Mouse (Mus musculus): ENCODE data around the gene Wdr45. TPM values are rescaled to one million over a fixed set of nuclear protein-coding genes. Genes with fewer than 3 reads are reported as not detected.

Gene Wdr45
- polyA plus RNA-seq (2014; fragmentation: Illumina TruSeq; extraction: RNeasy Lipid Tissue Mini Kit (QIAGEN cat#74804); ENCODE audit: low read depth, low replicate concordance) = 7.7 TPM

GRCm38 (mm10) chrX:7714135-7714899 lies at the start of gene Wdr45:
Gene Wdr45, plus strand, starts transcription at chrX:7714333.

GRCm38 (mm10) chrX:7670921-7671623 lies 43.1 kb upstream of the Wdr45 start, which contains the start of gene Plp2:
Gene Plp2, minus strand, starts transcription at chrX:7671390.

GRCm38 (mm10) chrX:7680864-7681263 lies 33.3 kb upstream of the Wdr45 start, which contains the start of gene Magix:
Gene Magix, minus strand, starts transcription at chrX:7681251.

DNA sequence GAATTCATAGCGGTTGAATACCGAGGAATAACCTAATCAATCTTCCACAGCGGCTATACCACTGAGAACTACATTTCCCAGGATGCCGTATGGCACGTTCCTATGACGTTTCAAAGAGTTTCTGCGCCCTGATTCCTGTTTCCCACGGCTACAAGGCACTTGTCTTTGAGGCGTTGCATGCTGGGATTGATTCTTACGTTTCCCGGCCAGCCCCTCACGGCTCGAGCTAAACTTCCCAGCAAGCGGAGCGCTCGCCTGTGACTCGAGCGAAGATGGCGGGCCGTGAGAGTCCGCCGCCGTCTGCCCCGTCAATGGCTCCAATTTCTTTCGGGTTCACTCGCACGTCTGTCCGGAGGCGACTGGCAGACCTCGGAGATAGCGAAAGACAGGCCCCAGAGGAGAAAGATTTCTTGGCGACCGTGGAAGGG lies 17.2 kb upstream of the Wdr45 start, which contains the start of gene Gpkow:
TSS of gene Gpkow (plus strand) at position 178 of the 428 bp plus-strand sequence.

GRCm38 (mm10) chrX:7721514-7722281 lies 7.6 kb downstream of the Wdr45 start, which contains the start of gene Gm45208:
Gene Gm45208, plus strand, starts transcription at chrX:7722245.

GRCm38 (mm10) chrX:7728215-7728921 lies 14.2 kb downstream of the Wdr45 start, which contains the start of gene Praf2:
Gene Praf2, plus strand, starts transcription at chrX:7728439.

DNA sequence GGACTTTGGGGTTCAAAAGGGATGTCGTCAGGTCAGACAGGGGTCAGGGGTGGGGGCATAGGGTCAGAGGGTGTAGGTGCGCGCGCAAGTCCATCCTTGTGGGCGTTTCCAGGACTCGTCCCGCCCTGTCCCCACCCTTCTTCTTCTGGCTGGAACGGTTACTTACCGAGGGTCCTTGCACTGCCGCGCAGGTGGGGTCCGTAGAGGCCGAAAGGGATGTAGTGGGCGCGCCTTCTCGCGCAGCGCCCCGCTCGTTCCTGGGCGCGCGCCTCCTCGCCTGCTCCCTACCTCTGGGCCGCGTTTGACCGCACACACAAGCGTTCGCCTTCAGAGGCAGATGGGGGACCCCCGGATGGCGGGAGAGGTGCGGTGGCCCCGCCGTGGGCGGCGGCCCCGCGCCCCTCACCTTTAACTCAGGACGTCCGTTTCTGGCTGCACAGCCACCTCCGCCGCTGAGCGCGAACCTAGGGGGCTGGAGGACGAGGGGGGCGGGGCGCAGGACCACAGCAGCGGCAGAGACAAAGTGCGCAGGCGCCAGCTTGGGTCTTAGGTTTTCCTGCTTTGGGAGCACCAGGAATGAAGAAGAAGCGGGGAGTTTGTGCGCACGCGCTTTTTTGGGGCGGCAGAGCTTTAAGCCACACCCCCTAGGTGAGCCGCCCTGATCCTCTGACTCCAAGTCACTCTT lies 36.4 kb downstream of the Wdr45 start, which contains the start of gene Ccdc120:
TSS of gene Ccdc120 (minus strand) at position 474 of the 685 bp plus-strand sequence.

DNA sequence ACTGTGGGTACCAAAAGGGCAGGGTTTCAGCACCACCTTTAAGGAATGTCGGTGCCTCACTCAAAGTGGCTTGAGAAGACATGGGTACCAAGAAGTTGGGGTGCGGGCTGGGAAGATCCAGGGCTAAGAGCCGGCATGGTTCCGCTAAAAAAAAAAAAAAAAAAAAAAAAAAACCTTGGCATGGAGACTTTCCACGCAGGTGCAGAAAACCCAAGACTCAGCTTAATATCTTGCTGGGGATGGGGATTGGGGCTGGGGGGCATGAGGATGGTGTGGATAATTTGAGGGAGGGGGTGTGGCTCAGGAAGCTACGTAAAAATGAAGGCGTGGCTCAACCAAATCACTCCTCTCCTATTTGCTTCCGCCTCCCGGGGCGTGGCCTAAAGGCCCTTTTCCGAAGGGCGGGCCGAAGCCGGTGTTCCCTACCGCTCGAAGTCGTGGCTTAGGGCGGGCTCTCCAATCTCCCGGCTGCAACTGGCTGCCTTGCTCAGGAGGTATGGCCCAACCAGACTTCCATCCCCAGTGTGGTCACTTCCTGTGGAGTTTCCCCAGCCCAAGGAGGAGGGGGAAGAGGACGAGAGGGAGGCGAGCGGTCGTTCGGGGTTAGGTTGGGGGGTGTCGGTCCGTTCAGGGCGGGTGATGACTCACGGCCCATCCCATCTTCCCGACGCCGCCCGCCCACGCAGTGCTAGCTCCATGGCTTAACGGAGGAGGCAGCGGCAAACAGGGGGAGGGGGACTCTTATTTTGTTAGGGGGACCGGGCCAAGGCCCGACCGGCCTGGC lies 48.2 kb downstream of the Wdr45 start, which contains the start of gene Tfe3:
TSS of gene Tfe3 (plus strand) at position 424 of the 784 bp plus-strand sequence.

Other genes starting within 250 kb of the Wdr45 start
- gene Foxp3, start 140.7 kb upstream of the Wdr45 start, polyA plus RNA-seq (2014; fragmentation: Illumina TruSeq; extraction: RNeasy Lipid Tissue Mini Kit (QIAGEN cat#74804); ENCODE audit: low read depth, low replicate concordance) = 0.32 TPM
- gene Ppp1r3f, start 140.1 kb upstream of the Wdr45 start, polyA plus RNA-seq (2014; fragmentation: Illumina TruSeq; extraction: RNeasy Lipid Tissue Mini Kit (QIAGEN cat#74804); ENCODE audit: low read depth, low replicate concordance) = not detected
- gene Ccdc22, start 108.8 kb upstream of the Wdr45 start, polyA plus RNA-seq (2014; fragmentation: Illumina TruSeq; extraction: RNeasy Lipid Tissue Mini Kit (QIAGEN cat#74804); ENCODE audit: low read depth, low replicate concordance) = 1.5 TPM
- not detected for gene Cacna1f, start 107.2 kb upstream of the Wdr45 start, polyA plus RNA-seq (2014; fragmentation: Illumina TruSeq; extraction: RNeasy Lipid Tissue Mini Kit (QIAGEN cat#74804); ENCODE audit: low read depth, low replicate concordance)
- 2.8 TPM for gene Syp, start 75.9 kb upstream of the Wdr45 start, polyA plus RNA-seq (2014; fragmentation: Illumina TruSeq; extraction: RNeasy Lipid Tissue Mini Kit (QIAGEN cat#74804); ENCODE audit: low read depth, low replicate concordance)
- gene Prickle3, start 57.1 kb upstream of the Wdr45 start, polyA plus RNA-seq (2014; fragmentation: Illumina TruSeq; extraction: RNeasy Lipid Tissue Mini Kit (QIAGEN cat#74804); ENCODE audit: low read depth, low replicate concordance) = 19.0 TPM
- gene Plp2, start 42.9 kb upstream of the Wdr45 start, polyA plus RNA-seq (2014; fragmentation: Illumina TruSeq; extraction: RNeasy Lipid Tissue Mini Kit (QIAGEN cat#74804); ENCODE audit: low read depth, low replicate concordance) = 187 TPM
- 0.60 TPM for gene Magix, start 33.1 kb upstream of the Wdr45 start, polyA plus RNA-seq (2014; fragmentation: Illumina TruSeq; extraction: RNeasy Lipid Tissue Mini Kit (QIAGEN cat#74804); ENCODE audit: low read depth, low replicate concordance)
- 42.6 TPM for gene Gpkow, start 17.2 kb upstream of the Wdr45 start, polyA plus RNA-seq (2014; fragmentation: Illumina TruSeq; extraction: RNeasy Lipid Tissue Mini Kit (QIAGEN cat#74804); ENCODE audit: low read depth, low replicate concordance)
- gene Gm45208, start 7.9 kb downstream of the Wdr45 start, polyA plus RNA-seq (2014; fragmentation: Illumina TruSeq; extraction: RNeasy Lipid Tissue Mini Kit (QIAGEN cat#74804); ENCODE audit: low read depth, low replicate concordance) = not detected
- gene Praf2, start 14.1 kb downstream of the Wdr45 start, polyA plus RNA-seq (2014; fragmentation: Illumina TruSeq; extraction: RNeasy Lipid Tissue Mini Kit (QIAGEN cat#74804); ENCODE audit: low read depth, low replicate concordance) = 7.8 TPM
- 4.5 TPM for gene Ccdc120, start 36.6 kb downstream of the Wdr45 start, polyA plus RNA-seq (2014; fragmentation: Illumina TruSeq; extraction: RNeasy Lipid Tissue Mini Kit (QIAGEN cat#74804); ENCODE audit: low read depth, low replicate concordance)
- gene Tfe3, start 48.2 kb downstream of the Wdr45 start, polyA plus RNA-seq (2014; fragmentation: Illumina TruSeq; extraction: RNeasy Lipid Tissue Mini Kit (QIAGEN cat#74804); ENCODE audit: low read depth, low replicate concordance) = 6.2 TPM
- gene Gripap1, start 75.4 kb downstream of the Wdr45 start, polyA plus RNA-seq (2014; fragmentation: Illumina TruSeq; extraction: RNeasy Lipid Tissue Mini Kit (QIAGEN cat#74804); ENCODE audit: low read depth, low replicate concordance) = 41.0 TPM
- gene Kcnd1, start 108.0 kb downstream of the Wdr45 start, polyA plus RNA-seq (2014; fragmentation: Illumina TruSeq; extraction: RNeasy Lipid Tissue Mini Kit (QIAGEN cat#74804); ENCODE audit: low read depth, low replicate concordance) = 1.2 TPM
- gene Otud5, start 127.0 kb downstream of the Wdr45 start, polyA plus RNA-seq (2014; fragmentation: Illumina TruSeq; extraction: RNeasy Lipid Tissue Mini Kit (QIAGEN cat#74804); ENCODE audit: low read depth, low replicate concordance) = 50.9 TPM
- gene Pim2, start 163.9 kb downstream of the Wdr45 start, polyA plus RNA-seq (2014; fragmentation: Illumina TruSeq; extraction: RNeasy Lipid Tissue Mini Kit (QIAGEN cat#74804); ENCODE audit: low read depth, low replicate concordance) = 5.5 TPM
- gene Slc35a2, start 169.7 kb downstream of the Wdr45 start, polyA plus RNA-seq (2014; fragmentation: Illumina TruSeq; extraction: RNeasy Lipid Tissue Mini Kit (QIAGEN cat#74804); ENCODE audit: low read depth, low replicate concordance) = 40.1 TPM
- gene Pqbp1, start 184.9 kb downstream of the Wdr45 start, polyA plus RNA-seq (2014; fragmentation: Illumina TruSeq; extraction: RNeasy Lipid Tissue Mini Kit (QIAGEN cat#74804); ENCODE audit: low read depth, low replicate concordance) = 10.1 TPM
- 3.6 TPM for gene Timm17b, start 185.0 kb downstream of the Wdr45 start, polyA plus RNA-seq (2014; fragmentation: Illumina TruSeq; extraction: RNeasy Lipid Tissue Mini Kit (QIAGEN cat#74804); ENCODE audit: low read depth, low replicate concordance)
- not detected for gene Gm10491, start 193.5 kb downstream of the Wdr45 start, polyA plus RNA-seq (2014; fragmentation: Illumina TruSeq; extraction: RNeasy Lipid Tissue Mini Kit (QIAGEN cat#74804); ENCODE audit: low read depth, low replicate concordance)
- gene Gm10490, start 195.2 kb downstream of the Wdr45 start, polyA plus RNA-seq (2014; fragmentation: Illumina TruSeq; extraction: RNeasy Lipid Tissue Mini Kit (QIAGEN cat#74804); ENCODE audit: low read depth, low replicate concordance) = not detected
- not detected for gene Pcsk1n, start 205.5 kb downstream of the Wdr45 start, polyA plus RNA-seq (2014; fragmentation: Illumina TruSeq; extraction: RNeasy Lipid Tissue Mini Kit (QIAGEN cat#74804); ENCODE audit: low read depth, low replicate concordance)
- gene Eras, start 214.3 kb downstream of the Wdr45 start, polyA plus RNA-seq (2014; fragmentation: Illumina TruSeq; extraction: RNeasy Lipid Tissue Mini Kit (QIAGEN cat#74804); ENCODE audit: low read depth, low replicate concordance) = not detected
- 1.8 TPM for gene Hdac6, start 233.6 kb downstream of the Wdr45 start, polyA plus RNA-seq (2014; fragmentation: Illumina TruSeq; extraction: RNeasy Lipid Tissue Mini Kit (QIAGEN cat#74804); ENCODE audit: low read depth, low replicate concordance)

Data from sigmoid colon, adult 10 weeks (tissue).